Mouse (Mus musculus): ENCODE measurements at regions not wholly inside any gene's neighbourhood (a gene's known extent, or its start where the extent isn't known, plus 50 kb on each side); places are given as distances from the start of the nearest gene placed in this dataset.
A peak's percentile ranks its signal among the peaks of the same experiment; 100 is the strongest.

GRCm38 (mm10) chr3:15107301-15107700 lies 221.2 kb downstream of the Car2 start:
- DNase-seq (ENCODE audit: low spot score in 2 of 2) = no peak
- intact Hi-C loops (cut with DNase I) = no loop called here

GRCm38 (mm10) chr3:15108239-15108934 lies 222.3 kb downstream of the Car2 start:
- intact Hi-C loops (cut with DNase I) = no loop called here
- no peak for DNase-seq (ENCODE audit: low spot score in 2 of 2)

GRCm38 (mm10) chr3:15110037-15110748 lies 221.9 kb downstream of the Gm9733 start:
- intact Hi-C loops (cut with DNase I) = no loop called here
- DNase-seq (ENCODE audit: low spot score in 2 of 2) = no peak

GRCm38 (mm10) chr3:15112177-15112838 lies 219.8 kb downstream of the Gm9733 start:
- intact Hi-C loops (cut with DNase I) = no loop called here
- DNase-seq (ENCODE audit: low spot score in 2 of 2) = no peak

- intact Hi-C loops (cut with DNase I) = no loop called here
- DNase-seq (ENCODE audit: low spot score in 2 of 2) = no peak
Measured at GRCm38 (mm10) chr3:15118634-15119356, 213.3 kb downstream of the Gm9733 start.

GRCm38 (mm10) chr3:15126736-15127135 lies 205.4 kb downstream of the Gm9733 start:
- DNase-seq (ENCODE audit: low spot score in 2 of 2) = no peak

GRCm38 (mm10) chr3:15128370-15128769 lies 203.7 kb downstream of the Gm9733 start:
- intact Hi-C loops (cut with DNase I) = no loop called here

More at GRCm38 (mm10) chr3:15126736-15127135, 205.4 kb downstream of the Gm9733 start:
- intact Hi-C loops (cut with DNase I) = no loop called here

GRCm38 (mm10) chr3:15128960-15129359 lies 203.1 kb downstream of the Gm9733 start:
- no peak for DNase-seq (ENCODE audit: low spot score in 2 of 2)
- intact Hi-C loops (cut with DNase I) = no loop called here

More at GRCm38 (mm10) chr3:15128370-15128769, 203.7 kb downstream of the Gm9733 start:
- DNase-seq (ENCODE audit: low spot score in 2 of 2) = no peak

GRCm38 (mm10) chr3:15129729-15130369 lies 202.3 kb downstream of the Gm9733 start:
- intact Hi-C loops (cut with DNase I) = no loop called here
- DNase-seq (ENCODE audit: low spot score in 2 of 2) = no peak

- no peak for DNase-seq (ENCODE audit: low spot score in 2 of 2)
- intact Hi-C loops (cut with DNase I) = no loop called here
Measured at GRCm38 (mm10) chr3:15132136-15132535, 200.0 kb downstream of the Gm9733 start.

GRCm38 (mm10) chr3:15139550-15139949 lies 192.6 kb downstream of the Gm9733 start:
- DNase-seq (ENCODE audit: low spot score in 2 of 2) = peak; percentile 5 to 28
- intact Hi-C loops (cut with DNase I) = no loop called here

- no peak for DNase-seq (ENCODE audit: low spot score in 2 of 2)
- intact Hi-C loops (cut with DNase I) = no loop called here
Measured at GRCm38 (mm10) chr3:15153710-15154109, 178.4 kb downstream of the Gm9733 start.

GRCm38 (mm10) chr3:15154153-15154552 lies 177.9 kb downstream of the Gm9733 start:
- intact Hi-C loops (cut with DNase I) = no loop called here
- peak; percentile 47 to 59 for DNase-seq (ENCODE audit: low spot score in 2 of 2)

- intact Hi-C loops (cut with DNase I) = no loop called here
- DNase-seq (ENCODE audit: low spot score in 2 of 2) = no peak
Measured at GRCm38 (mm10) chr3:15156681-15157080, 175.4 kb downstream of the Gm9733 start.

GRCm38 (mm10) chr3:15157842-15158241 lies 174.3 kb downstream of the Gm9733 start:
- intact Hi-C loops (cut with DNase I) = no loop called here
- no peak for DNase-seq (ENCODE audit: low spot score in 2 of 2)

GRCm38 (mm10) chr3:15158926-15159325 lies 173.2 kb downstream of the Gm9733 start:
- no peak for DNase-seq (ENCODE audit: low spot score in 2 of 2)
- intact Hi-C loops (cut with DNase I) = no loop called here

- intact Hi-C loops (cut with DNase I) = no loop called here
- DNase-seq (ENCODE audit: low spot score in 2 of 2) = no peak
Measured at GRCm38 (mm10) chr3:15159965-15160714, 172.0 kb downstream of the Gm9733 start.

- intact Hi-C loops (cut with DNase I) = no loop called here
- DNase-seq (ENCODE audit: low spot score in 2 of 2) = no peak
Measured at GRCm38 (mm10) chr3:15175811-15176210, 156.3 kb downstream of the Gm9733 start.
